14 mouse cellular contexts compared by ENCODE assay signal in the genomic region with DNA sequence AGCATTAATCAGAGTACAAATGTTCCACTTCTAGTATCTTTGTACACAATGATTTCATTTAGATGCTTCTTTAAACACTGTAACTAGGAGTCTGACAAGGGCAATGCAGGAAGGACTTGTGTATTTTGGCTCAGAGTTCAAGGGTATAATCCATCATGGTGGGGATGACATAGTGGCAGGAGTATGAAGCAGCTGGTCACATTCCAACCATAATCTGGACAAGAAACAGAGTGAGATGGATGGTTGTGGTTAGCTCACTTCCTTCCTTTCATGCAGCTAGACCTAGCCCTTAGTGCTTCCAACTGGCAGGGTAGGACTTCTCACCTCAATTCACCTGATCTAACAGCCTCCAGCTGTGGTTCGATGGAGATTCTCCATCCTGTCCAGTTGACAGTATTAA.
DNase-seq lines count a peak whose midpoint lies in the region; ATAC-seq lines count a peak whose summit lies in the region.
"Had no signal": no experiment of that assay in that cellular context is flagged by ENCODE, and none has a peak within 500 bp of the region (broad histone marks: within the 10 kb centered on the region; RNA-seq: fewer than 3 reads in every experiment).

No protein-coding gene starts in this region.

- H3K9ac ChIP-seq in heart, embryonic 11.5 days (ENCODE audit: low read depth, low read length): no peak overlapping the region
- no peak overlapping the region for H3K9ac ChIP-seq in lung, embryonic 15.5 days
- H3K9ac ChIP-seq: hindbrain, embryonic 15.5 days; liver, embryonic 14.5 days had no signal

- WGBS in heart, embryonic 11.5 days (ENCODE audit: insufficient replicate concordance): 61% methylated on average over 1 of the region's 1 CpGs
- 50% methylated on average over 1 of the region's 1 CpGs for WGBS in lung, embryonic 15.5 days

- no peak overlapping the region for H3K4me3 ChIP-seq in heart, embryonic 11.5 days (ENCODE audit: low read depth, low read length)
- no peak overlapping the region for H3K4me3 ChIP-seq in lung, embryonic 15.5 days
- H3K4me3 ChIP-seq: hindbrain, embryonic 15.5 days; left cerebral cortex, adult 2 months had no signal

- no peaks in the 10 kb centered on the region for H3K4me1 ChIP-seq in heart, embryonic 11.5 days (ENCODE audit: control insufficient read depth, insufficient read depth, low read length)
- H3K4me1 ChIP-seq in lung, embryonic 15.5 days: no peaks in the 10 kb centered on the region
- H3K4me1 ChIP-seq: hindbrain, embryonic 15.5 days had no signal

- H3K36me3 ChIP-seq in heart, embryonic 11.5 days (ENCODE audit: control insufficient read depth, insufficient read depth, low read length): no peaks in the 10 kb centered on the region
- no peaks in the 10 kb centered on the region for H3K36me3 ChIP-seq in lung, embryonic 15.5 days
- H3K36me3 ChIP-seq: hindbrain, embryonic 15.5 days had no signal

- ATAC-seq in heart, embryonic 11.5 days (replicated peaks; ENCODE audit: insufficient number of reproducible peaks, low FRiP score, low TSS enrichment): peak; percentile 46
- 0 out of 2 replicates have a peak, but pooled peaks have one; percentile 27 for ATAC-seq in lung, embryonic 15.5 days (ENCODE audit: borderline replicate concordance, extremely low read depth, low FRiP score, low TSS enrichment)
- no peak for ATAC-seq in megakaryocyte-erythroid progenitor cell, adult 5-6 weeks (replicated peaks; ENCODE audit: low FRiP score, low TSS enrichment, poor library complexity, severe bottlenecking)

- H3K27ac ChIP-seq in heart, embryonic 11.5 days (ENCODE audit: low read depth, low read length): no peak overlapping the region
- no peak overlapping the region for H3K27ac ChIP-seq in lung, embryonic 15.5 days
- H3K27ac ChIP-seq: hindbrain, embryonic 15.5 days; left cerebral cortex, adult 2 months; liver, embryonic 14.5 days had no signal

- no peaks in the 10 kb centered on the region for H3K9me3 ChIP-seq in heart, embryonic 11.5 days (replicated peaks; ENCODE audit: control insufficient read depth, low read length)
- no peaks in the 10 kb centered on the region for H3K9me3 ChIP-seq in lung, embryonic 15.5 days

- no peak for DNase-seq in heart, adult 9 months (ENCODE audit: low spot score in 2 of 2)
- no peak for DNase-seq in lung, postnatal 4 days
- DNase-seq in embryo, embryonic 11 days: peak; percentile 11
- peak; percentile 70 for DNase-seq in mesoderm, embryonic 11.5 days (ENCODE audit: low read depth, low spot score)
- no peak for DNase-seq in right cerebral cortex, postnatal 10 days (ENCODE audit: low spot score in 2 of 2)
- DNase-seq: cerebellum, postnatal 36 days; gastrocnemius, postnatal 25 days; thymus, postnatal 4 days had no signal

- H3K4me2 ChIP-seq in heart, embryonic 11.5 days: no peak overlapping the region
- no peak overlapping the region for H3K4me2 ChIP-seq in lung, embryonic 15.5 days
- H3K4me2 ChIP-seq: hindbrain, embryonic 15.5 days had no signal

- no peaks in the 10 kb centered on the region for H3K27me3 ChIP-seq in heart, embryonic 11.5 days (ENCODE audit: control insufficient read depth, insufficient read depth, low read length)
- H3K27me3 ChIP-seq in lung, embryonic 15.5 days: no peaks in the 10 kb centered on the region
- H3K27me3 ChIP-seq: hindbrain, embryonic 15.5 days had no signal

Comparison
In these comparisons a context has a peak if more than half of its experiments do, and no peak if none do; other contexts are left out.
1. DNase-seq: peak in embryo, embryonic 11 days (single experiment) and mesoderm, embryonic 11.5 days (single experiment); none in heart, adult 9 months (0 of 2), lung, postnatal 4 days (0 of 2) and right cerebral cortex, postnatal 10 days (0 of 2).